Mouse (Mus musculus) embryonic stem cell, embryonic (primary cell): ENCODE data around the gene P2ry10b.

Experiments used
- CTCF ChIA-PET, 4 experiments: fragments of 300-600 bp in 2 of 4; fragments of 350-600 bp in 2 of 4; sonication (Branson Sonifier 250); formaldehyde crosslinking; loops; one replicate each; lab custom pipeline; 2022; ENCODE audit warnings: inconsistent platforms in 2 of 4; lab: Charles Lee
- POLR2A ChIA-PET, 4 experiments: fragments of 300-600 bp in 2 of 4; fragments of 350-600 bp in 2 of 4; sonication (Branson Sonifier 250); formaldehyde crosslinking; loops; one replicate each; lab custom pipeline; 2022; ENCODE audit warnings: antibody characterized with exemption in 4 of 4, inconsistent platforms in 1 of 4; lab: Charles Lee

Gene P2ry10b

GRCm38 (mm10) chrX:107148681-107149080 lies at the start of gene P2ry10b:
TSS of gene P2ry10b (plus strand) at chrX:107148927.
- CTCF ChIA-PET = no interaction called here
- POLR2A ChIA-PET = no interaction called here

GRCm38 (mm10) chrX:107116333-107116732 lies 32.4 kb upstream of the P2ry10b start:
- ChIA-PET POLR2A (no interaction called here), CTCF (no interaction called here)

- POLR2A ChIA-PET = no interaction called here
- CTCF ChIA-PET = no interaction called here
Observed at GRCm38 (mm10) chrX:107116987-107117386, 31.7 kb upstream of the P2ry10b start.

GRCm38 (mm10) chrX:107143184-107143583 lies 5.5 kb upstream of the P2ry10b start:
- ChIA-PET CTCF (no interaction called here), POLR2A (no interaction called here)

GRCm38 (mm10) chrX:107143930-107144329 lies 4.8 kb upstream of the P2ry10b start:
- POLR2A ChIA-PET = no interaction called here
- CTCF ChIA-PET = no interaction called here

GRCm38 (mm10) chrX:107149391-107149993 lies 765 bp downstream of the P2ry10b start:
- CTCF ChIA-PET = no interaction called here
- POLR2A ChIA-PET = no interaction called here

GRCm38 (mm10) chrX:107150027-107150426 lies 1.3 kb downstream of the P2ry10b start:
- POLR2A ChIA-PET = no interaction called here
- CTCF ChIA-PET = no interaction called here

- POLR2A ChIA-PET = no interaction called here
- CTCF ChIA-PET = no interaction called here
Observed at GRCm38 (mm10) chrX:107150752-107151515, 2.2 kb downstream of the P2ry10b start.

- ChIA-PET CTCF (no interaction called here), POLR2A (no interaction called here)
Observed at GRCm38 (mm10) chrX:107156021-107156420, 7.3 kb downstream of the P2ry10b start.

- CTCF ChIA-PET = no interaction called here
- POLR2A ChIA-PET = no interaction called here
Observed at GRCm38 (mm10) chrX:107160496-107160895, 11.8 kb downstream of the P2ry10b start.

GRCm38 (mm10) chrX:107168281-107168680 lies 19.6 kb downstream of the P2ry10b start:
- ChIA-PET POLR2A (no interaction called here), CTCF (no interaction called here)

- ChIA-PET POLR2A (no interaction called here), CTCF (no interaction called here)
Observed at GRCm38 (mm10) chrX:107169128-107169527, 20.4 kb downstream of the P2ry10b start.

GRCm38 (mm10) chrX:107178742-107179141 lies 30.0 kb downstream of the P2ry10b start:
- CTCF ChIA-PET = no interaction called here
- POLR2A ChIA-PET = no interaction called here

GRCm38 (mm10) chrX:107217577-107218090 lies 68.9 kb downstream of the P2ry10b start:
- POLR2A ChIA-PET = no interaction called here

More at GRCm38 (mm10) chrX:107217577-107218090, 68.9 kb downstream of the P2ry10b start:
- CTCF ChIA-PET = no interaction called here
